Mouse (Mus musculus): Measurements from ENCODE around the gene Iqck. TPM values are rescaled to one million over a fixed set of nuclear protein-coding genes. Genes with fewer than 3 reads are reported as not detected.

Iqck gene
- total and polyA plus RNA-seq, 2 experiments from 2014 or later, result 3.5 to 5.9 TPM

DNA sequence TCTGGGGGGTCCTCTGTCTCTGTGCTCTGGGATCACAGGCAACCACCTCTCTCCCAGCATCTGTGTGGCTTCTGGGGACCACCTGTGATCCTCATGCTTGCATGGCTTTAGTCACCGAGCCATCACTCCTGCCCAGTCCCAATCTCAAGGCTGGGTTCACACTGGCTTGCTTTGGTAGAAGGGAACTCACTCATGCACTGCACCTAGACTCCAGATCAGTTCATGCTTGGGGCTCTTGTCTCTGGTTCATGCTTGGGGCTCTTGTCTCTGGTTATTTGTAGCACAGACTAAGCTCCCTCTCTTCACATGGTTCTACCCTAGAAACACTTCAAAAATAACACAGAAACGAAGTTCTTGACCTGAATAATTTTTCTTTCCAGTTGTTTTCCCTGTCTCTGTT is 44.5 kb downstream of the Iqck start:
- TF ChIP-seq CTCF (IDR thresholded peaks at IDR 0.05), result no peak
- Histone ChIP-seq H3K36me3 (ENCODE audit: insufficient read depth, low read length) (no peaks in the 10 kb centered on the region), H3K9ac (replicated peaks; ENCODE audit: low read length, poor library complexity, severe bottlenecking) (no peak overlapping the region), H3K27ac (ENCODE audit: low read depth, low read length) (no peak overlapping the region), H3K4me3 (ENCODE audit: low read depth, low read length) (no peak overlapping the region), H3K27me3 (ENCODE audit: insufficient read depth, low read length) (no peaks in the 10 kb centered on the region), H3K4me1 (ENCODE audit: insufficient read depth, low read length) (no peaks in the 10 kb centered on the region), H3K9me3 (ENCODE audit: low read length) (no peaks in the 10 kb centered on the region), H3K4me2 (ENCODE audit: low read depth, low read length, poor library complexity, severe bottlenecking) (no peak overlapping the region)
- no peak for DNase-seq (ENCODE audit: low spot score)
- ATAC-seq (ENCODE audit: low FRiP score), result no peak
- 67% methylated on average over 2 of the region's 2 CpGs for WGBS

DNA sequence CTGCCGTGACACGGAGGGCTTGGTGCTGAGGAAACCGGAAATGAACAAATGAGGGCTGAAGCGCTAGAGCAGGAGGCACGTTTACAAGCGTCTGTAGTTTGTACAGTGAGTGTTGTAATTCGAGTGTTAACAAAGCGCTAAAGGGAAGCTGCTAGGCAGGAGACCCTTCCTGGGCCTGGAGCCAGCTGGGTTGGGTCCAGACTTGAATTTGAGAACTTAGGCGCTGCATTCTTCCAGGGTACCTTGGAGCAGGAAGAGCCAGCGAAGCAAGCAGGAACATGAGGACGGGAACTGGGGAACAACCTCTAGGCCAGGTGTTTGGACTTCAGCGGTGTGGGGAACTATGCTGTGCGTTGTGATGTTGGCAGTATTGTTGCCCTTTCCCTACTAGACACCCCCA is 47.4 kb downstream of the Iqck start:
- peak overlapping the region; percentile 5; the same call in 1 of the 2 replicates for H3K4me2 ChIP-seq (ENCODE audit: low read depth, low read length, poor library complexity, severe bottlenecking)
- no peak overlapping the region for H3K4me3 ChIP-seq (ENCODE audit: low read depth, low read length)
- H3K27me3 ChIP-seq (ENCODE audit: insufficient read depth, low read length), result no peaks in the 10 kb centered on the region
- WGBS, result 60% methylated on average over 13 of the region's 13 CpGs
- H3K27ac ChIP-seq (ENCODE audit: low read depth, low read length), result no peak overlapping the region
- no peak overlapping the region for H3K9ac ChIP-seq (replicated peaks; ENCODE audit: low read length, poor library complexity, severe bottlenecking)
- no peaks in the 10 kb centered on the region for H3K9me3 ChIP-seq (ENCODE audit: low read length)
- H3K36me3 ChIP-seq (ENCODE audit: insufficient read depth, low read length), result no peaks in the 10 kb centered on the region
- no peaks in the 10 kb centered on the region for H3K4me1 ChIP-seq (ENCODE audit: insufficient read depth, low read length)
- ATAC-seq (ENCODE audit: low FRiP score) (no peak), DNase-seq (ENCODE audit: low spot score) (peak; percentile 70)
- TF ChIP-seq CTCF (IDR thresholded peaks at IDR 0.05), result no peak

DNA sequence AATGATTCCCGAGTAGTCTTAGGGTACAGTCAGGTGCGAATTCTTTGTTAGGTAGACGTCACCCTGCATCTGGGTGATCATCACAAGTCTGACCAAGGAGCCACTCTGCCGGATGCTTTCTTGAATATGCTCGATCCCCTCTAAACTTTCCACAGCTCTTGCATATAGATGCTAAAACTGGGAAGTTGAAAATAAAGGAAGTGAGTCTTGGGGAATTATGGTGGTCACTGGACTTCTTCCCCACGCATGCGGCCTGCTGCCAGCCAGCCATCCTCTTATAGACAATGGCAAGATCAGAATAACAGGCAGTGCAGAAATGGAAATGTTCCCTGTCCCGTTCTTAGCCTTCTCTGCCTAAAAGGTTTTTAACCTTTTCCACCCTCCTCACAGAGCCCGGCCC is 48.3 kb downstream of the Iqck start:
- no peak for ATAC-seq (ENCODE audit: low FRiP score)

GRCm38 (mm10) chr7:118904530-118904929 is 49.0 kb downstream of the Iqck start:
- H3K9me3 ChIP-seq (ENCODE audit: low read length), result no peaks in the 10 kb centered on the region
- WGBS, result 89% methylated on average over 4 of the region's 4 CpGs
- no peaks in the 10 kb centered on the region for H3K4me1 ChIP-seq (ENCODE audit: insufficient read depth, low read length)
- ATAC-seq (ENCODE audit: low FRiP score), result no peak
- H3K27ac ChIP-seq (ENCODE audit: low read depth, low read length), result no peak overlapping the region
- H3K9ac ChIP-seq (replicated peaks; ENCODE audit: low read length, poor library complexity, severe bottlenecking), result no peak overlapping the region
- H3K4me2 ChIP-seq (ENCODE audit: low read depth, low read length, poor library complexity, severe bottlenecking), result no peak overlapping the region
- DNase-seq (ENCODE audit: low spot score), result no peak
- TF ChIP-seq CTCF (IDR thresholded peaks at IDR 0.05), result no peak
- H3K27me3 ChIP-seq (ENCODE audit: insufficient read depth, low read length), result no peaks in the 10 kb centered on the region
- H3K4me3 ChIP-seq (ENCODE audit: low read depth, low read length), result no peak overlapping the region
- H3K36me3 ChIP-seq (ENCODE audit: insufficient read depth, low read length), result no peaks in the 10 kb centered on the region

More for the DNA sequence above, 48.3 kb downstream of the Iqck start:
- Histone ChIP-seq H3K9ac (replicated peaks; ENCODE audit: low read length, poor library complexity, severe bottlenecking) (no peak overlapping the region), H3K4me2 (ENCODE audit: low read depth, low read length, poor library complexity, severe bottlenecking) (no peak overlapping the region), H3K4me3 (ENCODE audit: low read depth, low read length) (no peak overlapping the region), H3K9me3 (ENCODE audit: low read length) (no peaks in the 10 kb centered on the region), H3K27ac (ENCODE audit: low read depth, low read length) (no peak overlapping the region), H3K36me3 (ENCODE audit: insufficient read depth, low read length) (no peaks in the 10 kb centered on the region), H3K4me1 (ENCODE audit: insufficient read depth, low read length) (no peaks in the 10 kb centered on the region), H3K27me3 (ENCODE audit: insufficient read depth, low read length) (no peaks in the 10 kb centered on the region)
- no peak for DNase-seq (ENCODE audit: low spot score)
- 88% methylated on average over 9 of the region's 9 CpGs for WGBS
- no peak for TF ChIP-seq CTCF (IDR thresholded peaks at IDR 0.05)

DNA sequence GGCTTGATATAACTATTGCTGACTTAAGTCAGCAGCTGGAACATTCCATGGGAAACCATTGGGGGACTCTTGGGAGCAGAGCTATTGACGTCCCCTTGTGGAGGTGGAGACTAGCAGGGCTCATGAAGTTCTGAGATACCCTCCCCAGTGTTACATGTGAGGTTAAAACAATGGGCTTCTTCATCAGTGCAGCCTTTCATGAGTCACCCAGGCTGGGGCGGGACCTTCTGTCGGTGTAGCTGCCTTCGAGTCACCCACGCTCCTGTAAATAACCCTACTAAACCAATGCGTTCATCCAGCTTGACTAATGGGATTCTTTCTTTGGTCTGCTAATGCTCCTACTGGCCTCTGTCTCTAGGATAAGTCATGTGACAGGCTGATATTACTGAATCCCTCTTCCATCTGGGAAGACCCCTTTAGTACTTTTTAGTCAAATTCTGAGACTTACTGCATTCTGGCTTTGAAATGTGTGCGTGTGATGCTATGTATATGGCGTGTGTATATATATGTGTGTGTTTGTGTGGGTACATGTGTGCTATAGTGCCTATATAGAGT is 53.5 kb downstream of the Iqck start:
- Histone ChIP-seq H3K4me2 (ENCODE audit: low read depth, low read length, poor library complexity, severe bottlenecking) (no peak overlapping the region), H3K36me3 (ENCODE audit: insufficient read depth, low read length) (no peaks in the 10 kb centered on the region), H3K27me3 (ENCODE audit: insufficient read depth, low read length) (no peaks in the 10 kb centered on the region), H3K27ac (ENCODE audit: low read depth, low read length) (no peak overlapping the region), H3K4me3 (ENCODE audit: low read depth, low read length) (no peak overlapping the region), H3K4me1 (ENCODE audit: insufficient read depth, low read length) (peaks cover 4% of the 10 kb centered on the region; the same call in 1 of the 2 replicates), H3K9ac (replicated peaks; ENCODE audit: low read length, poor library complexity, severe bottlenecking) (no peak overlapping the region), H3K9me3 (ENCODE audit: low read length) (no peaks in the 10 kb centered on the region)
- DNase-seq (ENCODE audit: low spot score) (no peak), ATAC-seq (ENCODE audit: low FRiP score) (no peak)
- WGBS, result 53% methylated on average over 8 of the region's 8 CpGs
- TF ChIP-seq CTCF (IDR thresholded peaks at IDR 0.05), result no peak

DNA sequence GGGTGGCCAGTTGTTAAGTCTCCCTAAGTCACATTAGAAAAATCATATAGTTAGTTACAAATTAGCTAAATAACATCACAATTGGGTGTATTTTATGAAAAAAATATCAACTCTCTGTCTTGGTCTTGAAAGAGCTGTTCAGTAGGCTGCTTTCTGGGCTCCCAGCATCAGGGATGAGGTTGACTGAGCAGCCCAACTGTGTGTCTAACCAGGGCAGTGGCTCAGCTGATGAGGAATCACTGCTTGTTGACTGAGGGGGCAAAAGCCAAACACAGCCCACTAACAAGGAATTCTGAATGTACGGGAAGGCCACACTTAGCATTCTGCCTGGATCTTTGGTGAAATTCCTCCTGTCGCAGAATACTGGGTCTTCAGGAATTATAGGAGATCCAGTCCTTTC is 54.9 kb downstream of the Iqck start:
- DNase-seq (ENCODE audit: low spot score), result no peak
- H3K36me3 ChIP-seq (ENCODE audit: insufficient read depth, low read length), result no peaks in the 10 kb centered on the region
- H3K27me3 ChIP-seq (ENCODE audit: insufficient read depth, low read length), result no peaks in the 10 kb centered on the region
- TF ChIP-seq CTCF (IDR thresholded peaks at IDR 0.05), result no peak
- peaks cover 4% of the 10 kb centered on the region; the same call in 1 of the 2 replicates for H3K4me1 ChIP-seq (ENCODE audit: insufficient read depth, low read length)
- H3K4me3 ChIP-seq (ENCODE audit: low read depth, low read length), result no peak overlapping the region
- no peak overlapping the region for H3K27ac ChIP-seq (ENCODE audit: low read depth, low read length)
- H3K9ac ChIP-seq (replicated peaks; ENCODE audit: low read length, poor library complexity, severe bottlenecking), result no peak overlapping the region
- no peaks in the 10 kb centered on the region for H3K9me3 ChIP-seq (ENCODE audit: low read length)
- H3K4me2 ChIP-seq (ENCODE audit: low read depth, low read length, poor library complexity, severe bottlenecking), result no peak overlapping the region
- WGBS, result 84% methylated on average over 2 of the region's 2 CpGs
- no peak for ATAC-seq (ENCODE audit: low FRiP score)
